Mouse (Mus musculus): ENCODE data around the gene Slc35e4. TPM values are rescaled to one million over a fixed set of nuclear protein-coding genes. Genes with fewer than 3 reads are reported as not detected.
A peak's percentile ranks its signal among the peaks of the same experiment; 100 is the strongest.

The Slc35e4 gene
- total and polyA plus RNA-seq, 2 experiments from 2014 or later, result 27.4 to 56.5 TPM

GRCm38 (mm10) chr11:3876419-3876818 lies 38.0 kb downstream of the Slc35e4 start:
- 84% methylated on average over 6 of the region's 6 CpGs for WGBS
- no peaks in the 10 kb centered on the region for H3K27me3 ChIP-seq (ENCODE audit: insufficient read depth, low read length)
- no peak overlapping the region for H3K4me2 ChIP-seq (ENCODE audit: low read depth, low read length, poor library complexity, severe bottlenecking)
- no peak overlapping the region for H3K27ac ChIP-seq (ENCODE audit: low read depth, low read length)
- DNase-seq (ENCODE audit: low spot score) (no peak), ATAC-seq (ENCODE audit: low FRiP score) (no peak)
- no peaks in the 10 kb centered on the region for H3K36me3 ChIP-seq (ENCODE audit: insufficient read depth, low read length)
- H3K4me1 ChIP-seq (ENCODE audit: insufficient read depth, low read length), result no peaks in the 10 kb centered on the region
- no peak for TF ChIP-seq CTCF (IDR thresholded peaks at IDR 0.05)
- no peak overlapping the region for H3K9ac ChIP-seq (replicated peaks; ENCODE audit: low read length, poor library complexity, severe bottlenecking)
- no peaks in the 10 kb centered on the region for H3K9me3 ChIP-seq (ENCODE audit: low read length)
- H3K4me3 ChIP-seq (ENCODE audit: low read depth, low read length), result no peak overlapping the region

DNA sequence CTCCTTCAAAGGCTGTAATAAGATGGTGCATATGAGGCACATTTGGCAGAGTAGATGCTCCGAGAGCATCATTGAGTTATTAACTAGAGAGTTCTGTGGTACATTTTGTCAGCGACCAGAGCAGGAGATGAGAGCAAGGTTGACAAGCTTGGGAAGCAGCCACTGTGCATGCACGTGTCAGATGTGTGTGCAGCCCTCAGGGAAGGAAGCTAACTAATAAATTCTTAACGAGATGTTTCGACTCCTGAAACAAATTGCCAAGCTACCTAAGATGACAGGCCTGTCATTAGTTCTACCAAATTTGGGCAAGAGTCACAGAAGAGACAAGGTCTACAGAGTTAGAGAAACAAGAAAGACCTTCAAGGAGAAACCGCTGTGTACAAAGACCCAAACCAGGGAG lies 50.1 kb downstream of the Slc35e4 start:
- WGBS, result 32% methylated on average over 6 of the region's 6 CpGs

DNA sequence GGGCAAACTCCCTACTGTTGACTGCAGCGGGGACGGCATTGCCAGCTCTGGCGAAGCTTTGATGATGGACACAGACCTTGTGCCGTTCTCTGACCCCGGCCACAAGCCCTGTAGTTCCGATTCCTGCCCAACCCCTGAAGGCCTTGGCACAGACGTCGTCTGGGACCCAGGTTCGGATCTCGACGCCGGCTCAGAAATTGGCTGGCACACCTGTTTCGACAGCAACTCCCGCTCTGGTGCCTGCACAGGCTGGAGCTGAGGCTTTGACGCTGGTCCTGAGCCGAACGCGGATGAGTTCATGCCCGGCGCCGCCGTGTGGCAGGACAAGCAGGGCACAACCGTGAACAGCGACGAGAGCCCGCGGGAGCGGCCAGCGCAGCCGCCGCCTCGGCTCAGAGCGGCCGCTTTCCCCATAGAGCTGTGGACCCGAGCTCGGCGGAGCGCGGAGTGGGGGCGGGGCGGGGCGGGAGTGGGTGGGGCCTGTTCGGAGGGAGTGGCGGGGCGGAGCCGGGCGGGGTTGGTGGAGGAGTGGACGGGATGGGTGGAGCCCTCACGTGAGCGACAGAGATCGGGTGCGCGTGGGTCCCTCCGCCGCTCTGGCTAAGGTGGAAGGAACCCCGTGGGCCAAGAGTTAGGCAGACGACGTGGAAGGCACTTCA lies 50.9 kb downstream of the Slc35e4 start, which contains the start of gene Osbp2:
Gene Osbp2, minus strand, starts transcription at position 450 of the 659 bp plus-strand sequence.
- no peaks in the 10 kb centered on the region for H3K9me3 ChIP-seq (ENCODE audit: low read length)
- H3K4me3 ChIP-seq (ENCODE audit: low read depth, low read length), result peak within 1 kb of the TSS; percentile 45
- TF ChIP-seq CTCF (IDR thresholded peaks at IDR 0.05), result peak; percentile 65
- peak within 1 kb of the TSS; percentile 78 for H3K4me2 ChIP-seq (ENCODE audit: low read depth, low read length, poor library complexity, severe bottlenecking)
- peaks cover 4% of the 10 kb centered on the region; the same call in 1 of the 2 replicates for H3K4me1 ChIP-seq (ENCODE audit: insufficient read depth, low read length)
- no peaks in the 10 kb centered on the region for H3K27me3 ChIP-seq (ENCODE audit: insufficient read depth, low read length)
- peak; percentile 80 for DNase-seq (ENCODE audit: low spot score)
- peak; percentile 86 for ATAC-seq (ENCODE audit: low FRiP score)
- 6% methylated on average over 38 of the region's 58 CpGs for WGBS
- H3K9ac ChIP-seq (replicated peaks; ENCODE audit: low read length, poor library complexity, severe bottlenecking), result peak within 1 kb of the TSS; percentile 59
- H3K36me3 ChIP-seq (ENCODE audit: insufficient read depth, low read length), result no peaks in the 10 kb centered on the region
- H3K27ac ChIP-seq (ENCODE audit: low read depth, low read length), result 0 out of 2 replicates have a peak within 1 kb of the TSS, but pooled peaks have one; percentile 32

More for the DNA sequence above, 50.1 kb downstream of the Slc35e4 start:
- Histone ChIP-seq H3K4me2 (ENCODE audit: low read depth, low read length, poor library complexity, severe bottlenecking) (peak overlapping the region; percentile 78), H3K4me1 (ENCODE audit: insufficient read depth, low read length) (peaks cover 4% of the 10 kb centered on the region; the same call in 1 of the 2 replicates), H3K9me3 (ENCODE audit: low read length) (no peaks in the 10 kb centered on the region), H3K27me3 (ENCODE audit: insufficient read depth, low read length) (no peaks in the 10 kb centered on the region), H3K9ac (replicated peaks; ENCODE audit: low read length, poor library complexity, severe bottlenecking) (no peak overlapping the region), H3K4me3 (ENCODE audit: low read depth, low read length) (peak overlapping the region; percentile 45), H3K36me3 (ENCODE audit: insufficient read depth, low read length) (no peaks in the 10 kb centered on the region), H3K27ac (ENCODE audit: low read depth, low read length) (no peak overlapping the region)
- ATAC-seq (ENCODE audit: low FRiP score) (peak; percentile 53; the same call in 1 of the 2 replicates), DNase-seq (ENCODE audit: low spot score) (peak; percentile 41)
- no peak for TF ChIP-seq CTCF (IDR thresholded peaks at IDR 0.05)

- DNase-seq (ENCODE audit: low spot score) (no peak), ATAC-seq (ENCODE audit: low FRiP score) (0 out of 2 replicates have a peak, but pooled peaks have one; percentile 3)
- Histone ChIP-seq H3K9me3 (ENCODE audit: low read length) (no peaks in the 10 kb centered on the region), H3K27me3 (ENCODE audit: insufficient read depth, low read length) (no peaks in the 10 kb centered on the region), H3K27ac (ENCODE audit: low read depth, low read length) (no peak overlapping the region), H3K36me3 (ENCODE audit: insufficient read depth, low read length) (no peaks in the 10 kb centered on the region), H3K4me1 (ENCODE audit: insufficient read depth, low read length) (peaks cover 4% of the 10 kb centered on the region; the same call in 1 of the 2 replicates), H3K9ac (replicated peaks; ENCODE audit: low read length, poor library complexity, severe bottlenecking) (peak overlapping the region; percentile 59), H3K4me2 (ENCODE audit: low read depth, low read length, poor library complexity, severe bottlenecking) (peak overlapping the region; percentile 78), H3K4me3 (ENCODE audit: low read depth, low read length) (peak overlapping the region; percentile 45)
- 80% methylated on average over 19 of the region's 19 CpGs for whole genome bisulfite sequencing
- TF ChIP-seq CTCF (IDR thresholded peaks at IDR 0.05), result no peak; the same call in 1 of the 2 replicates
Measured at GRCm38 (mm10) chr11:3862661-3863453, 51.6 kb downstream of the Slc35e4 start.

DNA sequence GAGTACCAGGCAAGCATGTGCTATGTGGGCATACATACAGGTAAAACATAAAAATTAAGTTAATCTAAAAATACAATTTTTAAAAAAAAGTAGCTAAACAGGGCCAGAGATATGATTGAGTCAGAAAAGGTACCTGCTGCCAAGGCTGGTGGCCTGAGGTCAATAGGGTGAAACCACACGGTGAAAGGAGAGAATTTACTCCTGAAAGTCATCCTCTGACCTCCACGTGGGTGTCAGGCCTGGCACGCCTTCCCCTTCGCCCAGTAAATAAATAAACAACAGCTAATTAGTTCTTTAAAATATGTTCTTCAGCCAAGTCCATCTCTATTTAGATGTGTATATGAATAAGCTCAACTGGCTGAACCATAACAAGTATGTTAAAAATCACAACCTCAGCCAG lies 54.1 kb downstream of the Slc35e4 start:
- H3K9me3 ChIP-seq (ENCODE audit: low read length), result no peaks in the 10 kb centered on the region
- no peaks in the 10 kb centered on the region for H3K36me3 ChIP-seq (ENCODE audit: insufficient read depth, low read length)
- H3K27me3 ChIP-seq (ENCODE audit: insufficient read depth, low read length), result no peaks in the 10 kb centered on the region
- no peak overlapping the region for H3K4me3 ChIP-seq (ENCODE audit: low read depth, low read length)
- no peak overlapping the region for H3K4me2 ChIP-seq (ENCODE audit: low read depth, low read length, poor library complexity, severe bottlenecking)
- H3K27ac ChIP-seq (ENCODE audit: low read depth, low read length), result no peak overlapping the region
- ATAC-seq (ENCODE audit: low FRiP score) (no peak), DNase-seq (ENCODE audit: low spot score) (no peak)
- H3K4me1 ChIP-seq (ENCODE audit: insufficient read depth, low read length), result peaks cover 4% of the 10 kb centered on the region; the same call in 1 of the 2 replicates
- H3K9ac ChIP-seq (replicated peaks; ENCODE audit: low read length, poor library complexity, severe bottlenecking), result no peak overlapping the region
- TF ChIP-seq CTCF (IDR thresholded peaks at IDR 0.05), result no peak
- WGBS, result 80% methylated on average over 4 of the region's 4 CpGs
